Mouse (Mus musculus): ENCODE measurements around the gene Cox7a2l. TPM values are rescaled to one million over a fixed set of nuclear protein-coding genes. Genes with fewer than 3 reads are reported as not detected.

Cox7a2l gene
- polyA plus RNA-seq, 1 experiment, result 30.9 TPM

DNA sequence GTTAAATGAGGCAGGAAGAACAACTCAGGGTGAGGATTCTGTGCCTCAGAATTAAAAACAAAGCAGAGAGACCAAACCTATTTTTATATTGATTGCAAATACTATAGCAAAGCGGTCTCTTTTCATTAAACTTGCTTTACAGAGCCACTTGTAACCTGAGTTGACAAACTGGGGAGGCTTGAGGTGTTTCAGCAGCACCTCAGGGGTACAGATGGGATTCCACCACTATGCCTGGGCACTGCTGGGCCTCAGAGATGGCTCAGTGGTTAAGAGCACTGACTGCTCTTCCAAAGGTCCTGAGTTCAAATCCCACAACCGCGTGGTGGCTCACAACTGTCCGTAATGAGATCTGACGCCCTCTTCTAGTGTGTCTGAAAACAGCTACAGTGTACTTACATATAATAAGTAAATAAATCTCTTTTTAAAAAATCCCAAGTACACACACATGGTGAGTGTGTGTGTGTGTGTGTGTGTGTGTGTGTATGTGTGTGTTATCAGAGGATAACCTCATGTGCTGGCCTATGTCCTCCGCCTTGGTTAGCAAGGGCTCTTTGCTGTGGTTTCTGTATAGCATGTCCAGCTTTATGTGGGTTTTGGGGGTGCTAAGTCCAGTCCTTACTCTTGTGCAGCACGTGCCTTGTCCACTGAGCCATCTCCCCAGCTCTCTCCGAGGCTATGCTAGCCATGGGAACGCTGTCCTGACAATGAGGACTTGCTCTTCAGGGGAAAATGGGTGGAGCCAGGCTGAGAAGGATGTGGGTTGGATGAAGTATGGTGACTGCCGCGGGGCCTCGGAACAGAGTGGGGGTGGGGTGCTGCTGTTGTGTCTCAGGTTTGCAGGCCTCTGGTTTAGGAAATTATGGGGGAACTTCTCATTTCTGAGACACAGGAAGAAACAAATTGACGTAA, 9.7 kb upstream of the Cox7a2l start:
- Histone ChIP-seq H3K36me3 (replicated peaks; ENCODE audit: low read length) (no peaks in the 10 kb centered on the region), H3K4me3 (replicated peaks) (peak overlapping the region; percentile 80), H3K4me1 (peaks cover 43% of the 10 kb centered on the region), H3K9me3 (peaks cover 4% of the 10 kb centered on the region; the same call in 1 of the 2 replicates), H3K27me3 (replicated peaks) (peaks cover 5% of the 10 kb centered on the region)
- no peak for TF ChIP-seq FLI1 (IDR thresholded peaks at IDR 0.05; ENCODE audit: low read length)

DNA sequence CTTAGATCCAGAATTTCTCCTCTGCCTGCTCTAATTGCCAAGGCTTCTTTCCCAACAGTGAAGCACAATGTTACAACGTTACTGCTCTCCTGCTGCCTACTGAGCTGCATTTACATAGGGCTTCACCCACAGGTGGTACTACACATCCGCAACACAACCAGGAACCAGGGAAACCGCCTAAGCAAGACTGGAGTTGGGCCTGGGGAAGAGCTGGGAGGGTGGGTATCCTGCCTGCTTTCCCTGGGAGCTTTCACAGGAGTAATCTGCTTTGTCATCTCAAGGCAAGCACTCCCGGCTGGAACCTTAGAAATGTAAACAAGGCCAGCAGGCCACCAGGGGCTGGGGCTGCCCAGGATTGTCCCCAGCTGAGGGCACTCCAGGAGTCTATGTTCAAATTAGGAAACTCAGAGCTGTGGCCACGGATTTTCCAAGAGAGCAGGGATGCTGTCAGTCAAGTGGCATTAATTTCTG, 9.0 kb upstream of the Cox7a2l start:
- Histone ChIP-seq H3K27me3 (replicated peaks) (peaks cover 5% of the 10 kb centered on the region), H3K4me3 (replicated peaks) (no peak overlapping the region), H3K36me3 (replicated peaks; ENCODE audit: low read length) (no peaks in the 10 kb centered on the region), H3K4me1 (peaks cover 43% of the 10 kb centered on the region), H3K9me3 (peaks cover 4% of the 10 kb centered on the region; the same call in 1 of the 2 replicates)
- TF ChIP-seq FLI1 (IDR thresholded peaks at IDR 0.05; ENCODE audit: low read length) (no peak), GATA1 (IDR thresholded peaks at IDR 0.05; ENCODE audit: borderline replicate concordance, low read length) (no peak)

DNA sequence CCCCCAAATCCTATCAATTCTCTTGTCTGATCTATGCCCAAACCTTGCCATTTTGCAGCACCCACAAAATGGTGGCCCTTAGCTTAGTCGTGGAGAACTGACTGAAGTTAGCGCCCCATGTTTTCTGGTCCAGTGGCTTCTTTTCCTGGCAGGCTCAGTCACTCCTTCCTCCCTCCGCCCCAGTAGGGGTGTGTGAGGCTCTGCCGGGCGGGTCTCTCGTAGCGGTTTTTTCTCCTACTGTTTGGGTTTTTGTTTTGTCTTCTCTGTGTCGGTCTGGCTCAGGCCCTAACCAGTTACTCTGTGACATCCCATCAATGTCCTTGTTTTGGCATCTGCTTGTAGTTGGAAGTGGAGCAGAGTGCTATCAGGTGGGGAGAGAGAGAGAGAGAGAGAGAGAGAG, 8.5 kb upstream of the Cox7a2l start:
- Histone ChIP-seq H3K27me3 (replicated peaks) (peaks cover 3% of the 10 kb centered on the region), H3K4me1 (peaks cover 43% of the 10 kb centered on the region), H3K4me3 (replicated peaks) (no peak overlapping the region), H3K9me3 (0 out of 2 replicates have a peak, but pooled peaks cover 1% of the 10 kb centered on the region), H3K36me3 (replicated peaks; ENCODE audit: low read length) (no peaks in the 10 kb centered on the region)
- TF ChIP-seq FLI1 (IDR thresholded peaks at IDR 0.05; ENCODE audit: low read length) (no peak), GATA1 (IDR thresholded peaks at IDR 0.05; ENCODE audit: borderline replicate concordance, low read length) (no peak)

DNA sequence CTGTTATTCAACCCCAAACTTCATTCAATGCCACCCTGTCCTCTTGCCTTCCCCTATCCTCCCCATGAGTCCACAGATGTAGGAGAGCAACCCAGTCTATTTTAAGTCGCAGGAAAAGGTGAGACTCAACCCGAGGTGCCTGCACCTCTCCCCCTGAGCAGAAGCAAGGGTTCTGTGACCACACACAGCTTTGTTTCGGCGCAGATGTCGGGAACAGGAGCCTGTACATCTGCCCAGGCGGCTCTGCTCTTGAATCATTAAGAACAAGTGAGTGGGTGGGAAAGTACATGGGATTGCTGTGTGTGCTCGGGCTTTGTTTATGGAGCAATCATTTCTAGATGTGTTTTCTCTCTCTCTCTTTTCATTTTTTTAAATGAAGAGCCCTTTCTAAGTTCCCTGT, 7.6 kb upstream of the Cox7a2l start:
- TF ChIP-seq GATA1 (IDR thresholded peaks at IDR 0.05; ENCODE audit: borderline replicate concordance, low read length), result no peak
- Histone ChIP-seq H3K4me3 (replicated peaks) (no peak overlapping the region), H3K27me3 (replicated peaks) (no peaks in the 10 kb centered on the region), H3K36me3 (replicated peaks; ENCODE audit: low read length) (no peaks in the 10 kb centered on the region), H3K9me3 (no peaks in the 10 kb centered on the region), H3K4me1 (peaks cover 43% of the 10 kb centered on the region)

DNA sequence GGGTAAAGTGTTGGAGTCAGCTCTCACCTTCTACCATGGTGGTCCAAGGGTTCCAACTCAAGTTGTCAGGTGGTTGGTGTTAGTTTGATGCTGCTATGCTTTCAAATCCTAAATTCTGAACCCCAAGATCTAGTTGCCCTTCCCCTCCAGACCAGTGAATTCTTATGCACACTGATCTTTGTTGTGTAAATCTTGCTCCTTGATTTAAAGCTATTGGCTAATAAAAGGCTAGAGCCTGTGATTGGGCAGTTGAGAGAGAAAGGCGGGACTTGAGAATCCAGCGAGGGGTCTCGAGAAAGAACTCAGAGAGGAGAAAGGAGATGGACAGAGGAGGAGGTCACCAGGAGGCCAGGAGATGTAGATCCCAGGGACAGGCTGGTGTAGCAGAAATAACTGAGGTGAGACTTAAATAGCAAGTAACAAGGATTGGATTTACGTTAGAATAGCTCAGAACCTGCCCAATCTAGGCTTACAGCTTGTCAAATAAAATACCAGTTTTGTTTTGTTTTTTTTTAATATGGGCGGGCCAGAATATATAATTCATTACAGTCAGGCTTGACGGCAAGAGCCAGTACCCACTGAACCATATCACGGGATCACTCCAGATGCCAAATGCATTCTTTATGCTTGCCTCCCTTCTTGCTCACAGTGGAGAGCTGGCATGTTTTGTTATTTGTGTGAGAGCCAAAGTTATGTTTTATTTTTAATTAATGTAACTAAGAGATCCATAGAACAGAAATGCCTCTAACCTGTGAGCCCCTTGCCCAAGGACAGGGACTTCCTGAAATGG, 5.7 kb upstream of the Cox7a2l start:
- no peak overlapping the region for H3K4me3 ChIP-seq (replicated peaks)
- no peaks in the 10 kb centered on the region for H3K9me3 ChIP-seq
- H3K36me3 ChIP-seq (replicated peaks; ENCODE audit: low read length), result no peaks in the 10 kb centered on the region
- no peak for TF ChIP-seq FLI1 (IDR thresholded peaks at IDR 0.05; ENCODE audit: low read length)
- TF ChIP-seq GATA1 (IDR thresholded peaks at IDR 0.05; ENCODE audit: borderline replicate concordance, low read length), result no peak
- peaks cover 34% of the 10 kb centered on the region for H3K4me1 ChIP-seq
- no peaks in the 10 kb centered on the region for H3K27me3 ChIP-seq (replicated peaks)

DNA sequence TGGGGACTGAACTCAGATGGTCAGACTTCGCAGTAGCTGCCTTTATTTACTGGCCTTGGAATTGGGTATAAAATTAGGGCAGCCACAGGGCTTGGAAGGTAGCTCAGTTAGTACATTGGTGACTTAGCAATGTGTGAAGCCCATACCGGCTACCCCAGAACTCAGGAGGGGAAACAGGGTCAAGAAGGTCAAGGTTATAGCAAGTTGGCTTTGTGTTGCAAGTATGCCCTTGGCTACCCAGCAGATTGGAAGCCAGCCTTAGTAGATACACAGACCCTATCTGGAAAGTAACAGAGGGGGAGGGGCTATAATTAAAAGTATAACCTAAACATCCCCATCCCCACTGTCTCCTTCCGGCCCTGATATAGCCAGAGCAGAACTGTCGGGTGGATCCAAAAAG, 4.8 kb upstream of the Cox7a2l start:
- H3K9me3 ChIP-seq, result no peaks in the 10 kb centered on the region
- no peaks in the 10 kb centered on the region for H3K36me3 ChIP-seq (replicated peaks; ENCODE audit: low read length)
- peaks cover 30% of the 10 kb centered on the region for H3K4me1 ChIP-seq
- H3K4me3 ChIP-seq (replicated peaks), result no peak overlapping the region
- TF ChIP-seq GATA1 (IDR thresholded peaks at IDR 0.05; ENCODE audit: borderline replicate concordance, low read length), result no peak
- TF ChIP-seq FLI1 (IDR thresholded peaks at IDR 0.05; ENCODE audit: low read length), result no peak
- H3K27me3 ChIP-seq (replicated peaks), result no peaks in the 10 kb centered on the region

DNA sequence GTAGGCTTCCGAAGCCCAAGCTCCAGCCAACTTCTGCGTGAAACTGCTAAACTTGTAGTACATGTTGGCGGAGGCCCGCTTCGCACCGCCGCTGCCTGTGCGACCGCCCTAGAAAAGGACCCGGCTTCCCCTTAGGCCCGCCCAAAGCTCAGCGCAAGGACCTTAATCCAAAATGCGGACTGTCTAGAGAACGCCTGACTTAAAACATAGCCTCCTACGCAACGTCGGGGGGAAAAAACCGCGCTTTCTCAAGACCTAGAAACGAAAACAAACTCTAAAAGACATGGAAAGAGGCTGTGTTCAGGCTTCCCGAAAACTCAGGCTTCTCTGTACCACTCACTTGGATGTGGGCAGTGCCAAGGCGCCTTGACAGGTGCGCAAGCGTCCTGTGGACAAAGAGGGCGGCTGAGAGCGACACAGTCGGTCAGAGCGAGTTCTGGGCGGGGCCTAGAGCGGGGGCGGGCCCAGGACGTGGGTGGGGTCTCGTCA, 2.9 kb downstream of the Cox7a2l start:
- Histone ChIP-seq H3K9me3 (peaks cover 9% of the 10 kb centered on the region; the same call in 1 of the 2 replicates), H3K4me1 (peaks cover 45% of the 10 kb centered on the region), H3K4me3 (replicated peaks) (peak overlapping the region; percentile 96), H3K36me3 (replicated peaks; ENCODE audit: low read length) (peaks cover 14% of the 10 kb centered on the region), H3K27me3 (replicated peaks) (no peaks in the 10 kb centered on the region)
- TF ChIP-seq GATA1 (IDR thresholded peaks at IDR 0.05; ENCODE audit: borderline replicate concordance, low read length) (no peak), FLI1 (IDR thresholded peaks at IDR 0.05; ENCODE audit: low read length) (no peak)

DNA sequence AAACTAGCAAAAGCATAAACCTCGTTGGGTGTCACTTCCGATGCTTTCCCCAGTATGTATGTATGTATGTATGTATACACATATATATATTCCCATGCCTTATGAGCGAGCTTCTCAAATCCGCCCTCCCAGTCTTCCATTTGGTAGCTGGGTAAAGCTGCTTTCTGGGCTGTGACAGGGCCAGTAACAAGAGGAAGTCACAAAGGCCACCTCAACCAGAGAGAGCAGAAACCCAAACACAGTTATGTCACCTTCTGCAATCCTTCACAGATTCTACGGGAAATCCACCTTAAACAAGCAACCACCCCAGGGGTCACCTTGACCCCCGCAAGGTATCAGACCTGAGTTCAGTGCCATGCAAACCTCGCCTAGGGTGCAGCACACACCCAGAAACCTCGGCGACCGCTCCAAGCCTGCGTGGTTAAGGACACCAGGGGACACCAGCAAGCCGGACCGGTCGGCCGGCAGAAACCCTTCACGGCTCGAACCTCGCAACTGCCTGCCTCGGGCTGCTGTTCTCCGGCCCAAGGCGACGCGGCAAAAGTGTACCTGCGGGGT, 3.4 kb downstream of the Cox7a2l start:
- Histone ChIP-seq H3K9me3 (peaks cover 9% of the 10 kb centered on the region; the same call in 1 of the 2 replicates), H3K4me1 (peaks cover 47% of the 10 kb centered on the region)

DNA sequence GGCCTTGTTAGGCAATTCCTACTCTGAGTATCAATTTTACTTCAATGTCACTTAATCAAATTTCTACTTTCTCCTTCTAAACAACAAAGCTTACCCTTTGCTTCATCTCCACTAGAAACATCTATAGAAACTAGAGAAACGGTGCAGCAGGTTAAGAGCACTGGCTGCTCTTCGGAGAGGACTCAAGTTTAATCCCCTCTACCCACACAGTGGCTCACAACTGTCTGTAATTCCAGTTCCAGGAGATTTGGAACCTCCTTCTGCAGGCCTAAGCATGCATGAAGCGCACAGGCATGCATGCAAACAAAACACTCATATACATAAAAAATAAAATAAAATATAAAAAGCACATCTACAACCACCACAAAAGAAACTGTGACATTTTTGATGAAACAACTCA, 5.0 kb downstream of the Cox7a2l start:
- TF ChIP-seq FLI1 (IDR thresholded peaks at IDR 0.05; ENCODE audit: low read length), result no peak
- no peak for TF ChIP-seq GATA1 (IDR thresholded peaks at IDR 0.05; ENCODE audit: borderline replicate concordance, low read length)
- Histone ChIP-seq H3K9me3 (peaks cover 9% of the 10 kb centered on the region; the same call in 1 of the 2 replicates), H3K4me1 (peaks cover 52% of the 10 kb centered on the region), H3K4me3 (replicated peaks) (no peak overlapping the region), H3K36me3 (replicated peaks; ENCODE audit: low read length) (peaks cover 34% of the 10 kb centered on the region), H3K27me3 (replicated peaks) (no peaks in the 10 kb centered on the region)

More for the DNA sequence above, 3.4 kb downstream of the Cox7a2l start:
- Histone ChIP-seq H3K4me3 (replicated peaks) (peak overlapping the region; percentile 96), H3K27me3 (replicated peaks) (no peaks in the 10 kb centered on the region), H3K36me3 (replicated peaks; ENCODE audit: low read length) (peaks cover 19% of the 10 kb centered on the region)
- no peak for TF ChIP-seq GATA1 (IDR thresholded peaks at IDR 0.05; ENCODE audit: borderline replicate concordance, low read length)
- TF ChIP-seq FLI1 (IDR thresholded peaks at IDR 0.05; ENCODE audit: low read length), result no peak
